Mouse (Mus musculus): ENCODE results near the gene Rps27l. TPM values are rescaled to one million over a fixed set of nuclear protein-coding genes. Genes with fewer than 3 reads are reported as not detected.

The Rps27l gene
- polyA plus RNA-seq, 1 experiment from 2014 or later: 703 TPM

DNA sequence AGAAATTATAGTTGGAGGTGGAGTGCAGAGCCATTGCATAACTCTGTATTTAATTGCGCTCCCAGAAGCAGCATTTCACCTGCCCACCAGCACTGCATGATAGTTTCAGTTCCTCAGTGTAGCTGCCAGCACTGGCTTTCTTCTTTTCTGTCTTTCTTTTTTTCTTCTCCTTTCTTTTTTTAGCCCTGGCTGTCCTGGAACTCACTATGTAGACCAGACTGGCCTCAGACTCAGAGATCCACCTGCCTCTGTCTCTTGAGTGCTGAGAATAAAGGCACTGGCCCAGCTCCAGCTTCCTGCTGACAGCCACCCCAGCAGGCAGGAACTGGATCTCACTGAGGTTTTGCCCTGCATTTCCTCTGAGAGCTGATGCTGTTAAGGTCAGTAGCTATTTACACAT, 32.1 kb downstream of the Rps27l start:
- H3K36me3 ChIP-seq (replicated peaks; ENCODE audit: control insufficient read depth, insufficient read depth, low read depth, low read length): no peaks in the 10 kb centered on the region
- no peaks in the 10 kb centered on the region for H3K9me3 ChIP-seq (replicated peaks; ENCODE audit: control insufficient read depth, low read length)
- DNase-seq (ENCODE audit: low spot score) (no peak), ATAC-seq (replicated peaks; ENCODE audit: insufficient number of reproducible peaks, low FRiP score, low TSS enrichment, low read depth) (no peak)
- no peaks in the 10 kb centered on the region for H3K27me3 ChIP-seq (ENCODE audit: control insufficient read depth, insufficient read depth, low read length)
- H3K4me1 ChIP-seq (ENCODE audit: control insufficient read depth, insufficient read depth, low read length): no peaks in the 10 kb centered on the region
- no peak overlapping the region for H3K4me2 ChIP-seq (ENCODE audit: low read depth, low read length)
- H3K27ac ChIP-seq (replicated peaks; ENCODE audit: low read depth, low read length): no peak overlapping the region
- H3K4me3 ChIP-seq (ENCODE audit: low read depth, low read length): no peak overlapping the region
- no peak overlapping the region for H3K9ac ChIP-seq (replicated peaks; ENCODE audit: low read length)
- 90% methylated on average over 1 of the region's 1 CpGs for WGBS

DNA sequence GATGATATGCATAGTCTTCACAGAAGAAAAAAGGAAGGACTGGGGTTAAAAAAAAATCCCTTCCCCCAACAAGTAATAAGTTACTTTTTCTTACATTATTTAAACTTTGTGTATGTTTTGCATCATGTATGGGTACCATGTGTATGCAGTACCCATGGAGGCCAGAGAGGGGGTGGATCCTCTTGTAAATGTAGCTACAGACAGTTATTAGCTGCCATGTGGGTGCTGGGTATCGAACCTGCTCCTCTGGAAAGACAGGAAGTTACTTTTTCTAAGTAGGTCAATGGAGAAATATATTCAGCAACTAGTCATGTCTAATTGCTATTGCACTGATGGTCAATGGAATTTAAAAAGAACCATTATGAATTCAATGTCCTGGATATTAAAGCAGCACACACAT, 32.6 kb downstream of the Rps27l start:
- WGBS: 68% methylated on average over 1 of the region's 1 CpGs
- H3K9ac ChIP-seq (replicated peaks; ENCODE audit: low read length): no peak overlapping the region
- DNase-seq (ENCODE audit: low spot score) (no peak), ATAC-seq (replicated peaks; ENCODE audit: insufficient number of reproducible peaks, low FRiP score, low TSS enrichment, low read depth) (no peak)
- H3K4me1 ChIP-seq (ENCODE audit: control insufficient read depth, insufficient read depth, low read length): no peaks in the 10 kb centered on the region
- no peaks in the 10 kb centered on the region for H3K9me3 ChIP-seq (replicated peaks; ENCODE audit: control insufficient read depth, low read length)
- no peak overlapping the region for H3K27ac ChIP-seq (replicated peaks; ENCODE audit: low read depth, low read length)
- H3K4me2 ChIP-seq (ENCODE audit: low read depth, low read length): no peak overlapping the region
- no peak overlapping the region for H3K4me3 ChIP-seq (ENCODE audit: low read depth, low read length)
- no peaks in the 10 kb centered on the region for H3K27me3 ChIP-seq (ENCODE audit: control insufficient read depth, insufficient read depth, low read length)
- H3K36me3 ChIP-seq (replicated peaks; ENCODE audit: control insufficient read depth, insufficient read depth, low read depth, low read length): no peaks in the 10 kb centered on the region

- Histone ChIP-seq H3K27ac (replicated peaks; ENCODE audit: low read depth, low read length) (no peak overlapping the region), H3K9ac (replicated peaks; ENCODE audit: low read length) (no peak overlapping the region), H3K27me3 (ENCODE audit: control insufficient read depth, insufficient read depth, low read length) (no peaks in the 10 kb centered on the region), H3K4me3 (ENCODE audit: low read depth, low read length) (no peak overlapping the region), H3K4me1 (ENCODE audit: control insufficient read depth, insufficient read depth, low read length) (no peaks in the 10 kb centered on the region), H3K4me2 (ENCODE audit: low read depth, low read length) (no peak overlapping the region), H3K9me3 (replicated peaks; ENCODE audit: control insufficient read depth, low read length) (no peaks in the 10 kb centered on the region), H3K36me3 (replicated peaks; ENCODE audit: control insufficient read depth, insufficient read depth, low read depth, low read length) (no peaks in the 10 kb centered on the region)
- 7% methylated on average over 5 of the region's 5 CpGs for whole genome bisulfite sequencing
- peak; percentile 84 for DNase-seq (ENCODE audit: low spot score)
- no peak for ATAC-seq (replicated peaks; ENCODE audit: insufficient number of reproducible peaks, low FRiP score, low TSS enrichment, low read depth)
These were observed 34.6 kb downstream of the Rps27l start for GRCm38 (mm10) chr9:66980458-66980857.

- ATAC-seq (replicated peaks; ENCODE audit: insufficient number of reproducible peaks, low FRiP score, low TSS enrichment, low read depth): no peak
- H3K4me3 ChIP-seq (ENCODE audit: low read depth, low read length): no peak overlapping the region
- 74% methylated on average over 7 of the region's 7 CpGs for WGBS
- H3K4me1 ChIP-seq (ENCODE audit: control insufficient read depth, insufficient read depth, low read length): no peaks in the 10 kb centered on the region
- no peaks in the 10 kb centered on the region for H3K27me3 ChIP-seq (ENCODE audit: control insufficient read depth, insufficient read depth, low read length)
- no peaks in the 10 kb centered on the region for H3K36me3 ChIP-seq (replicated peaks; ENCODE audit: control insufficient read depth, insufficient read depth, low read depth, low read length)
- DNase-seq (ENCODE audit: low spot score): no peak
- H3K9me3 ChIP-seq (replicated peaks; ENCODE audit: control insufficient read depth, low read length): no peaks in the 10 kb centered on the region
- H3K9ac ChIP-seq (replicated peaks; ENCODE audit: low read length): no peak overlapping the region
- no peak overlapping the region for H3K4me2 ChIP-seq (ENCODE audit: low read depth, low read length)
- no peak overlapping the region for H3K27ac ChIP-seq (replicated peaks; ENCODE audit: low read depth, low read length)
These were observed 36.2 kb downstream of the Rps27l start for GRCm38 (mm10) chr9:66982085-66982484.

- H3K36me3 ChIP-seq (replicated peaks; ENCODE audit: control insufficient read depth, insufficient read depth, low read depth, low read length): no peaks in the 10 kb centered on the region
- no peaks in the 10 kb centered on the region for H3K27me3 ChIP-seq (ENCODE audit: control insufficient read depth, insufficient read depth, low read length)
- H3K4me3 ChIP-seq (ENCODE audit: low read depth, low read length): no peak overlapping the region
- H3K9ac ChIP-seq (replicated peaks; ENCODE audit: low read length): no peak overlapping the region
- no peak overlapping the region for H3K27ac ChIP-seq (replicated peaks; ENCODE audit: low read depth, low read length)
- 77% methylated on average over 7 of the region's 7 CpGs for WGBS
- ATAC-seq (replicated peaks; ENCODE audit: insufficient number of reproducible peaks, low FRiP score, low TSS enrichment, low read depth) (no peak), DNase-seq (ENCODE audit: low spot score) (no peak)
- H3K4me1 ChIP-seq (ENCODE audit: control insufficient read depth, insufficient read depth, low read length): no peaks in the 10 kb centered on the region
- H3K4me2 ChIP-seq (ENCODE audit: low read depth, low read length): no peak overlapping the region
- no peaks in the 10 kb centered on the region for H3K9me3 ChIP-seq (replicated peaks; ENCODE audit: control insufficient read depth, low read length)
These were observed 39.5 kb downstream of the Rps27l start for GRCm38 (mm10) chr9:66985377-66985776.

GRCm38 (mm10) chr9:66988198-66988887, 42.5 kb downstream of the Rps27l start:
- Histone ChIP-seq H3K4me1 (ENCODE audit: control insufficient read depth, insufficient read depth, low read length) (no peaks in the 10 kb centered on the region), H3K36me3 (replicated peaks; ENCODE audit: control insufficient read depth, insufficient read depth, low read depth, low read length) (no peaks in the 10 kb centered on the region), H3K4me2 (ENCODE audit: low read depth, low read length) (no peak overlapping the region), H3K27ac (replicated peaks; ENCODE audit: low read depth, low read length) (no peak overlapping the region), H3K4me3 (ENCODE audit: low read depth, low read length) (no peak overlapping the region), H3K27me3 (ENCODE audit: control insufficient read depth, insufficient read depth, low read length) (no peaks in the 10 kb centered on the region), H3K9me3 (replicated peaks; ENCODE audit: control insufficient read depth, low read length) (no peaks in the 10 kb centered on the region), H3K9ac (replicated peaks; ENCODE audit: low read length) (no peak overlapping the region)
- DNase-seq (ENCODE audit: low spot score): no peak
- WGBS: 63% methylated on average over 11 of the region's 11 CpGs
- no peak for ATAC-seq (replicated peaks; ENCODE audit: insufficient number of reproducible peaks, low FRiP score, low TSS enrichment, low read depth)

- Histone ChIP-seq H3K27me3 (ENCODE audit: control insufficient read depth, insufficient read depth, low read length) (no peaks in the 10 kb centered on the region), H3K27ac (replicated peaks; ENCODE audit: low read depth, low read length) (no peak overlapping the region), H3K9me3 (replicated peaks; ENCODE audit: control insufficient read depth, low read length) (no peaks in the 10 kb centered on the region), H3K4me3 (ENCODE audit: low read depth, low read length) (no peak overlapping the region), H3K36me3 (replicated peaks; ENCODE audit: control insufficient read depth, insufficient read depth, low read depth, low read length) (no peaks in the 10 kb centered on the region), H3K4me2 (ENCODE audit: low read depth, low read length) (no peak overlapping the region), H3K9ac (replicated peaks; ENCODE audit: low read length) (no peak overlapping the region), H3K4me1 (ENCODE audit: control insufficient read depth, insufficient read depth, low read length) (no peaks in the 10 kb centered on the region)
- no peak for ATAC-seq (replicated peaks; ENCODE audit: insufficient number of reproducible peaks, low FRiP score, low TSS enrichment, low read depth)
- 58% methylated on average over 6 of the region's 6 CpGs for WGBS
- DNase-seq (ENCODE audit: low spot score): no peak
These were observed 43.1 kb downstream of the Rps27l start for GRCm38 (mm10) chr9:66988888-66989414.

DNA sequence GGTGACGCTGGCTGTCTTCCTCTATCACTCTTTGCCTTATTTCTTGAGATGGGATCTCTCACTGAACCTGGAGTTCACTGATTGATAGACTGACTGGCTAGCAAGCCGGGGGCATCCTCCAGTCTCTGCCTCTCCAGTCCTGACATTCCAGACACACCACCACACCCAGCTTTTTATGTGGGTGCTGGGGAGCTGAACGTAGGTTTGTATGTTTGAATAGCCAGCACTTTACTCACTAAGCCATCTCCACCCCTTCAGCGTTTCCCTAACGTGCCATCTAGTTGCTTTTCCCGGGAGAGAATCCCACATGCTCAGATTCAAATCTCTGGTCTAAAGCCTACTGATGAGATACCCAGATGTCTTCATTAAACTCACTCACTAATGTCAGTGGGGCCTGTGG, 43.7 kb downstream of the Rps27l start:
- no peaks in the 10 kb centered on the region for H3K36me3 ChIP-seq (replicated peaks; ENCODE audit: control insufficient read depth, insufficient read depth, low read depth, low read length)
- H3K4me1 ChIP-seq (ENCODE audit: control insufficient read depth, insufficient read depth, low read length): no peaks in the 10 kb centered on the region
- H3K9ac ChIP-seq (replicated peaks; ENCODE audit: low read length): no peak overlapping the region
- 85% methylated on average over 6 of the region's 6 CpGs for WGBS
- H3K4me2 ChIP-seq (ENCODE audit: low read depth, low read length): no peak overlapping the region
- ATAC-seq (replicated peaks; ENCODE audit: insufficient number of reproducible peaks, low FRiP score, low TSS enrichment, low read depth) (no peak), DNase-seq (ENCODE audit: low spot score) (no peak)
- H3K27me3 ChIP-seq (ENCODE audit: control insufficient read depth, insufficient read depth, low read length): no peaks in the 10 kb centered on the region
- H3K4me3 ChIP-seq (ENCODE audit: low read depth, low read length): no peak overlapping the region
- no peak overlapping the region for H3K27ac ChIP-seq (replicated peaks; ENCODE audit: low read depth, low read length)
- no peaks in the 10 kb centered on the region for H3K9me3 ChIP-seq (replicated peaks; ENCODE audit: control insufficient read depth, low read length)

All from embryonic facial prominence, embryonic 11.5 days (tissue).